Mouse (Mus musculus) erythroblast, embryonic 14.5 days (primary cell): Measurements from ENCODE around the gene Col27a1. TPM values are rescaled to one million over a fixed set of nuclear protein-coding genes. Genes with fewer than 3 reads are reported as not detected.

ENCODE experiments used
- H3K27me3 ChIP-seq: 2 replicates; pipeline ENCODE4 v1.6.1; 2012; ENCODE audit warnings: inconsistent platforms; ENCODE audit not compliant: control insufficient read depth
- H3K36me3 ChIP-seq: 2 replicates; pipeline ENCODE4 v1.6.1; 2012; ENCODE audit warnings: mild to moderate bottlenecking, inconsistent platforms; ENCODE audit not compliant: control insufficient read depth
- H3K4me1 ChIP-seq: 2 replicates; pipeline ENCODE4 v1.6.1; 2012; ENCODE audit warnings: inconsistent platforms; ENCODE audit not compliant: control insufficient read depth
- H3K4me3 ChIP-seq: replicated peaks from 2 replicates; pipeline ENCODE3; 2012; ENCODE audit warnings: moderate library complexity, mild to moderate bottlenecking, inconsistent platforms
- H3K9me3 ChIP-seq: 2 replicates; pipeline ENCODE4 v1.6.1; 2012; ENCODE audit warnings: low read length, inconsistent platforms, mixed read lengths; ENCODE audit not compliant: control insufficient read depth
- GATA1 ChIP-seq: IDR thresholded peaks from 2 replicates; pipeline ENCODE4 v1.6.1; 2012; ENCODE audit warnings: low read length, inconsistent platforms, mixed read lengths
- TAL1 ChIP-seq: IDR thresholded peaks from 3 replicates; pipeline ENCODE4 v1.6.1; 2012; ENCODE audit warnings: low read length, inconsistent platforms, mixed read lengths
- polyA plus RNA-seq: library from polyadenylated mRNA; stranded (reverse); fragments of >175 nt; gene quantifications from 2 replicates; pipeline ENCODE4 v1.2.3, GENCODE M21; 2012

Gene Col27a1
- polyA plus RNA-seq, 1 experiment, result 0.01 TPM

DNA sequence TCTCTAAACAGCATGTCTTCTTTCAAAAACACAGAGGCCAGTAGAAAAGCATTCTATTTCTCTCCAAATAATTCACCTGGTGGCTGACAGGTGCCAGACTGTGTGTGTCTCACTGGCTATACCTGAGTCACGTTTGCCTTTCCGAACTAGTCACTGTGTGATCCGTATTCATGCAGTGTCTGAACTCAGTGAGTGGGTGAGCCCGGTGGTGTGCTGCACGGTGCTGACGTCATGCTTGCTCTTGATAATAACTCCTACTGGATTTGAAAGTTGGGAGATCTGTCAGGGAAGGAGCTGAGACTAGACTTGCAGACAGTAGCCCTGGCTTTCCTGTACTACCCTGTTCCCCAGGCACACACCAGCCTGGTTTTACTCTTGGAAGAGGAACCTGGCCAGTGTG, 5.8 kb downstream of the Col27a1 start:
- no peaks in the 10 kb centered on the region for H3K4me1 ChIP-seq
- no peak overlapping the region for H3K4me3 ChIP-seq
- no peaks in the 10 kb centered on the region for H3K9me3 ChIP-seq
- peaks cover 5% of the 10 kb centered on the region; the same call in 1 of the 2 replicates for H3K36me3 ChIP-seq
- peaks cover 26% of the 10 kb centered on the region for H3K27me3 ChIP-seq
- TF ChIP-seq TAL1, result no peak

DNA sequence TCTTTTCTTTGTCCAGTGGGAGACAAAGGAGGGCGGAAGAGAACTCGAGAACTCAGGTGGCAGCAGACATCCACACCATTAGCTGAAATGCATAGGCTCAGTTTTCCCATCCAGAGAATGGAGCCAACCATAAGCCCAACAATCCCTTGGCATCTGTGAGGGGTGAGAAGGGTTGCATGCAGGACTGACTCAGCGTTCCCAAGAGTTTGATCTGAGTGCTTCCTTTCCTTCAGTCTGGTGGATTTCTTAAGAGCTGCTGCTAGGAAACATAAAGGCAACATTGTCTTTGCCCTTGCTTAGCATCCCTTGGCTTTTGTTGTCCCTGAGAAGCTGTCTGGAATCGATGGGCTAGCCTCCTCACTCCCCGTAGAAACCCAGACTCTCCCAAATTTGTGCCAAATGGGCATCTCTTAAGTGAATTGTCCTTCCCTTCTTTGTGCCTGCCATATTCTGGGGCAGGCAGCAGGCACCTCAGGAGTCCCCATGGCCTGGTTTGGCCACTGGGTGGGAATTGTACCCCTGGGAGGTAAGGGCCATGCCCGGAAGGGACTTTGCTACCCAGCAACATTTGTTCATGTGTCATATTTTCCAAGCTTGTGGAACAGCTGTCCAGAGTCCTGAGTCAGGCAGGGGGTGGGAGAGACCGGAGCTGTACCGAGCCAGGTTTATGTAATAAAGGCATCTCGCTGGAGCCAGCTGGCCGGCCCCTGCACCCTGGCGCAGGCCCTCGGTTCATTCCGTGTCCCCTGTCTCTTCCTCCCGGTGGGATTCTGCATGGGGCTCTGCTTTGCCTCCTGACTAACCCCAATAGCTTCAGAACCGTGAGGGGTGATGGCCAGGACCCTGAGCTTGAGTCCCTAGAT, 7.5 kb downstream of the Col27a1 start:
- Histone ChIP-seq H3K4me1 (no peaks in the 10 kb centered on the region), H3K9me3 (no peaks in the 10 kb centered on the region), H3K4me3 (no peak overlapping the region), H3K36me3 (peaks cover 5% of the 10 kb centered on the region; the same call in 1 of the 2 replicates), H3K27me3 (peaks cover 9% of the 10 kb centered on the region)
- TF ChIP-seq TAL1 (no peak), GATA1 (no peak)

DNA sequence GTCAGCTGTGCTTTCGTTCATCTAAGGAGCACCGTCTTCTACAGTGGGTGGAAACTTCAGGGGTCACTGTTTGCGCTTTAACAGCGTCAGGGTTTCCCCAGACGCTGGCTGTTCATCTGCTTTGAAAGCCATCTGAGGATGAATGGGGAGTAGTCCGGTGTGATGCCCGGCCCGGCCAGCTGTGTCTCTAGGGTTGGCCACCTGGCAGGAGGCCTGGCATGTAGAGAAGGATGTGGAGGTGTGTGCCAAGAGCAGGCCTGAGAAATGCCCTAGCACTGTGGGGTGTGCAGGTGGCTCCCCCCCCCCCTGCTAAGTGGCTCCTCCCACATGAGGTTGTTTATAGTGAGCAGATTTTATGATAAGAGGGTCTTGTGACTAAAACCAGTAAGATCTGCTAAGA, 8.4 kb downstream of the Col27a1 start:
- Histone ChIP-seq H3K36me3 (peaks cover 5% of the 10 kb centered on the region; the same call in 1 of the 2 replicates), H3K4me1 (no peaks in the 10 kb centered on the region), H3K27me3 (0 out of 2 replicates have a peak, but pooled peaks cover 3% of the 10 kb centered on the region), H3K4me3 (no peak overlapping the region), H3K9me3 (no peaks in the 10 kb centered on the region)
- no peak for TF ChIP-seq GATA1
- TF ChIP-seq TAL1, result no peak

DNA sequence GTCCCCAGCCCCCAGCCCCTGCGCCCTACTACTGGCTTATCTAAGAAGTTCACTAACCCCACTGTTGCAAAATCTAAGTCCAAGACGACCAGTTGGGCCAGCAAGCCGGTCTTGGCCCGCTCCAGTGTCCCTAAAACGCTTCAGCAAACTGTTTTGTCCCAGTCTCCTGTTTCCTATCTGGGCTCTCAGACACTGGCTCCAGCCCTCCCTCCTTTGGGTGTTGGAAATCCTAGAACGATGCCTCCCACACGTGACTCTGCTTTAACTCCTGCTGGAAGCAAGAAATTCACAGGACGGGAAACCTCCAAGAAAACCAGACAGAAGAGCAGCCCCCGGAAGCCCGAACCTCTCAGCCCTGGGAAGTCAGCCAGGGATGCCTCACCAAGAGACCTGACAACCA, 11.6 kb downstream of the Col27a1 start:
- Histone ChIP-seq H3K27me3 (no peaks in the 10 kb centered on the region), H3K4me3 (no peak overlapping the region), H3K36me3 (peaks cover 5% of the 10 kb centered on the region; the same call in 1 of the 2 replicates), H3K4me1 (no peaks in the 10 kb centered on the region), H3K9me3 (no peaks in the 10 kb centered on the region)
- TF ChIP-seq TAL1 (no peak), GATA1 (no peak)

DNA sequence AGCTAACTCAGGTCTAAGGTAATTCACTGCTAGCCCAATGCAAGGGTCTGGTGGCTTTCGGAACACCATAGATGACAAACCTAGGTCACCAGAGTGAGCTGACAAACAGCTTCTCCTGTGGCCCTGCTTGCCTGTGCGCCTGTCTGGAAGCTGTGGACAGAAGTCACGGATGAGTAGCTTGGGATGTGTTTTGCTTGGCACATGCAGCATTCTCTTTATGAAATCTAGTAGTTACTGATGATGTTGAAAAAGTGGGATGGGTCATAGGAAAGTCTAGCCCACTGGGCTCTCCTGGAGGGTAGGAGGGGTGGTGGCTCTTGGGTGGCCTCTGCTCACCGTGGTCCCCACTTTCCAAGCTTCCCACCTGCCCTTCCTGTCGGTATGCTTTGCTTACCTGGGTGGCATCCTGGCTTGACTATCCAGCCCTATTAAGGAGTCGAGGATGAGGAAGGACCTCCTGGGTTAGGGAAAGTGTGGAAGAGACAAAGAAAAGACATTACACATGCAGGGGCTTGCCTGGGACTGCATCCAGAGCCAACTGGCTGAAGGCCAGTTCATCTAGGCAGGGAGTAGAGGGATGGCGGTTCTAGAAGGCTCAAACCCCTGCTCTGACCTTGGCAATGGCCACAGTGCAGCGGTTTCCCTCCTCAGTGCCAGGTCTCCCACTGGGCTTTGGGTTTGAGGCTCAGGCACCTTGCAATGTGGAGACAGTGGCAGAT, 12.5 kb downstream of the Col27a1 start:
- H3K4me3 ChIP-seq, result no peak overlapping the region
- H3K36me3 ChIP-seq, result peaks cover 5% of the 10 kb centered on the region; the same call in 1 of the 2 replicates
- H3K27me3 ChIP-seq, result no peaks in the 10 kb centered on the region
- TF ChIP-seq TAL1 (no peak), GATA1 (no peak)
- H3K4me1 ChIP-seq, result no peaks in the 10 kb centered on the region
- H3K9me3 ChIP-seq, result no peaks in the 10 kb centered on the region

DNA sequence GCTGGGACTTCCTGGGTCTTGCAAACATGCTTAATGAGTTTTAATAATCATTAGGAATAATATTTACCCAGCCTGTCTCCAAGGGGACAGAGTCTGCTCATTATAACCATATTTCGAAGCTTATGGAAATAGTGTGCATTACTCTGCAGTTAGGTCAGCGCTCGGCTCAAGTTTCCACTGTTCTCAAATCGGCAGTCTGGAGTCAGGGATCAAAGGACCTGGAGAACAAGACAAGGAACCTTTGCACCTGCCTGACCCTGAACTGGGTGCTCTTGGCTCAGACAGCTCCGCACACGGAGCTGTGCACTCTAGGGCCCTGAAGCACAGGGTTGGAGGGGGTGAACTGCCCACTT, 13.1 kb downstream of the Col27a1 start:
- H3K4me3 ChIP-seq, result no peak overlapping the region
- no peaks in the 10 kb centered on the region for H3K9me3 ChIP-seq
- H3K4me1 ChIP-seq, result no peaks in the 10 kb centered on the region
- TF ChIP-seq GATA1, result no peak
- TF ChIP-seq TAL1, result no peak
- peaks cover 5% of the 10 kb centered on the region; the same call in 1 of the 2 replicates for H3K36me3 ChIP-seq
- no peaks in the 10 kb centered on the region for H3K27me3 ChIP-seq

DNA sequence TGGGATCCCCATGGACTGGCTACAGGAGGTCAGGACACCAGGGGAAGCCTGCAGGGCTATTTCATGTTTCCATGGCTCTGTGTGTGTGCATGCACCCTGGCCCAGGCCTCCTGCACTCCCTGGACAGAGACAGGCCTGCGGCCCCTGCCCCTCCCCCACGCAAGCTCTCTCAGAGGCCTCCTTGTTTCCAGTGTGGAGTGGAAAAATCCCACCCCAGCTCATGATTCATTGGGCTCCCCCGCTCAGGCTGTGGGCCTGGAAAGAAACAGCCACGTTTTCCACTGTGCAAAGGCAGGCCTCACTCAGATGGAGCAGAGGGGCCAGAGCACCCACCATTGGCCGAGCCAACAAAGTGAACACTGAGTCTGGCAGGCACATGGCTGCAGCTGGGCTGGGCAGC, 15.1 kb downstream of the Col27a1 start:
- H3K36me3 ChIP-seq, result peaks cover 5% of the 10 kb centered on the region; the same call in 1 of the 2 replicates

DNA sequence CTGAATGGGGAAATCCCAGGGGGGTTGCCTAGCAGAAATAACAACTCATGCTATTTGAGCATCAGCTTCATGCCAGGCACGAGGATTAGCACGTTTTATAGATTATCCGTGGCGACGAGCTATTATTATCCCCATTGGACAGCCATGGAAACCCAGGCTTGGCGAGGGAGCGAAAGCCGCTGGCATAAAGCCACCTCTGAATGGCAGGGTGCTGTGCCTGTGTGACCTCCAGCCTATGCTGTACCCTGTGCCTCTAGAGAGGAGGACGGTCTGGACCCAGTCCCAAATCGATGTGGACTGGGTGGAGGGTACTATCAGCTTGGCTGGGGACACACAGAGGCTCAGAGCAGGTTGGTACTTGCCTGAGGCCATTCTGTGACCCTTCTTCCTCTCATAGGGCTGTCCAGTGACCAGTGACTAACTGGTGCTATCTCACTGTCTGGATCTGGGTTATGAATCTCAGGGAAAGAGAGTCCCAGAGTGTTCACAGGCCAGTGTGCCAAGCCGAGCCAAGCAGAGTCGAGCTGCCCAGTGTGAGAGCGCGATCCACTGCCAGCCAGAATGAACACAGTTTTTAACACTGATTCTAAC, 16.3 kb downstream of the Col27a1 start:
- Histone ChIP-seq H3K36me3 (no peaks in the 10 kb centered on the region; the same call in 1 of the 2 replicates), H3K4me1 (no peaks in the 10 kb centered on the region), H3K9me3 (no peaks in the 10 kb centered on the region), H3K4me3 (no peak overlapping the region), H3K27me3 (no peaks in the 10 kb centered on the region)
- TF ChIP-seq TAL1, result no peak
- no peak for TF ChIP-seq GATA1

More for the DNA sequence above, 15.1 kb downstream of the Col27a1 start:
- Histone ChIP-seq H3K9me3 (no peaks in the 10 kb centered on the region), H3K4me1 (no peaks in the 10 kb centered on the region), H3K4me3 (no peak overlapping the region), H3K27me3 (no peaks in the 10 kb centered on the region)
- TF ChIP-seq TAL1 (no peak), GATA1 (no peak)

DNA sequence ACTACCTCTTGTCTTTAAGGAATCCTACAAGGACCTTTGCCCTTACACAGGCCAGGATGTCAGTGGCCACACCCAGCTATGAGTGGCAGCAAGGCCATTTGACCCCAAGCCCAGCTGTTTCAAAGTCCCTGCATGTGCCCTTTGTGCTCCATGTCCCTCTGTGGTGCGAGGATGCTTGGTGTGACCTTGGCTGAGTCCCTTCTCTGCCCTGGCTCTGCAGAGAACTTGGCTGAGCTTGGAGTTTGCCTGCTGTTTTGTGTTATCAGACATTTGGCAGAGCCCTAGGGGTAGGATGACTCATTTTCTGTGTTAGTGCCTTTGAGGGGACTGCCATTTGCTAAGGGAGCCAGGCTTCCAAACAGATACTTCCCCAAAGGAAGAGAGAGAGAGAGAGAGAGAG, 17.3 kb downstream of the Col27a1 start:
- Histone ChIP-seq H3K36me3 (no peaks in the 10 kb centered on the region; the same call in 1 of the 2 replicates), H3K9me3 (no peaks in the 10 kb centered on the region), H3K4me3 (no peak overlapping the region), H3K27me3 (no peaks in the 10 kb centered on the region), H3K4me1 (no peaks in the 10 kb centered on the region)
- TF ChIP-seq GATA1, result no peak
- TF ChIP-seq TAL1, result no peak
